Comparison of ENCODE assay signal across 8 mouse cellular contexts in genomic region chr8:84698929-84699401, GRCm38 (mm10). TPM values are rescaled to one million over a fixed set of nuclear protein-coding genes. Genes with fewer than 3 reads are reported as not detected.
DNase-seq lines count a peak whose midpoint lies in the region; ATAC-seq lines count a peak whose summit lies in the region.

No protein-coding gene starts in this region.

- H3K27me3 ChIP-seq in forebrain, embryonic 14.5 days (replicated peaks; ENCODE audit: control insufficient read depth, insufficient read depth, low read length), result peaks cover 23% of the 10 kb centered on the region
- peaks cover 48% of the 10 kb centered on the region for H3K27me3 ChIP-seq in forebrain, embryonic 10.5 days (ENCODE audit: poor library complexity, severe bottlenecking)
- peaks cover 19% of the 10 kb centered on the region for H3K27me3 ChIP-seq in heart, embryonic 14.5 days (ENCODE audit: control insufficient read depth, insufficient read depth, low read length)
- H3K27me3 ChIP-seq in liver, embryonic 12.5 days (replicated peaks), result peaks cover 7% of the 10 kb centered on the region; the same call in 1 of the 2 replicates

- H3K4me1 ChIP-seq in forebrain, embryonic 14.5 days (ENCODE audit: control insufficient read depth, insufficient read depth, low read length), result peaks cover 8% of the 10 kb centered on the region
- H3K4me1 ChIP-seq in forebrain, embryonic 10.5 days, result peaks cover 22% of the 10 kb centered on the region
- H3K4me1 ChIP-seq in heart, embryonic 14.5 days (ENCODE audit: control insufficient read depth in 2 of 2, insufficient read depth in 2 of 2, low read length in 2 of 2), result peaks cover 6 to 19% of the 10 kb centered on the region in 2 experiments; a peak in 3 of 4 replicates
- peaks cover 48% of the 10 kb centered on the region for H3K4me1 ChIP-seq in liver, embryonic 12.5 days

- no peak overlapping the region for H3K4me3 ChIP-seq in forebrain, embryonic 14.5 days (ENCODE audit: low read depth, low read length)
- no peak overlapping the region for H3K4me3 ChIP-seq in forebrain, embryonic 10.5 days
- no peak overlapping the region for H3K4me3 ChIP-seq in heart, embryonic 14.5 days (ENCODE audit: control insufficient read depth in 1 of 2, insufficient read depth in 1 of 2, low read depth in 1 of 2, low read length in 2 of 2)
- H3K4me3 ChIP-seq in liver, embryonic 12.5 days, result no peak overlapping the region

- no peak for ATAC-seq in forebrain, embryonic 14.5 days
- no peak for ATAC-seq in heart, embryonic 14.5 days (ENCODE audit: insufficient number of reproducible peaks, insufficient read depth, low FRiP score, low read depth)
- ATAC-seq in liver, embryonic 12.5 days, result no peak
- ATAC-seq in frontal cortex, adult (ENCODE audit: low TSS enrichment), result no peak

- WGBS in forebrain, embryonic 14.5 days, result 89% methylated on average over 9 of the region's 9 CpGs
- WGBS in forebrain, embryonic 10.5 days, result 95% methylated on average over 9 of the region's 9 CpGs
- 74% methylated on average over 9 of the region's 9 CpGs for WGBS in heart, embryonic 14.5 days
- WGBS in liver, embryonic 12.5 days (ENCODE audit: insufficient replicate concordance), result 94% methylated on average over 9 of the region's 9 CpGs

- H3K9me3 ChIP-seq in forebrain, embryonic 14.5 days (replicated peaks; ENCODE audit: control insufficient read depth, low read length), result no peaks in the 10 kb centered on the region
- no peaks in the 10 kb centered on the region for H3K9me3 ChIP-seq in forebrain, embryonic 10.5 days
- H3K9me3 ChIP-seq in heart, embryonic 14.5 days (ENCODE audit: control insufficient read depth, low read length), result no peaks in the 10 kb centered on the region
- H3K9me3 ChIP-seq in liver, embryonic 12.5 days (replicated peaks), result no peaks in the 10 kb centered on the region

- DNase-seq in forebrain, embryonic 14.5 days (ENCODE audit: low spot score), result no peak
- no peak for DNase-seq in forebrain, embryonic 10.5 days (ENCODE audit: extremely low spot score, low spot score)
- peak; percentile 68 for DNase-seq in urinary bladder, postnatal 14 days (ENCODE audit: low spot score)
- no peak for DNase-seq in urinary bladder, postnatal 10 days (ENCODE audit: low spot score)
- DNase-seq in layer of hippocampus, adult 8-10 months (ENCODE audit: low spot score in 2 of 2), result no peak

- H3K4me2 ChIP-seq in forebrain, embryonic 14.5 days (ENCODE audit: low read length), result no peak overlapping the region
- peak overlapping the region; percentile 32 for H3K4me2 ChIP-seq in heart, embryonic 14.5 days (ENCODE audit: low read length)
- H3K4me2 ChIP-seq in liver, embryonic 12.5 days, result peak overlapping the region; percentile 96; the same call in 1 of the 2 replicates

- H3K36me3 ChIP-seq in forebrain, embryonic 14.5 days (ENCODE audit: control insufficient read depth, insufficient read depth, low read length), result peaks cover 47% of the 10 kb centered on the region
- H3K36me3 ChIP-seq in forebrain, embryonic 10.5 days (replicated peaks), result peaks cover 63% of the 10 kb centered on the region
- peaks cover 53% of the 10 kb centered on the region for H3K36me3 ChIP-seq in heart, embryonic 14.5 days (ENCODE audit: control insufficient read depth, insufficient read depth, low read length)
- H3K36me3 ChIP-seq in liver, embryonic 12.5 days, result peaks cover 78% of the 10 kb centered on the region

- no peak overlapping the region for H3K9ac ChIP-seq in forebrain, embryonic 14.5 days (ENCODE audit: low read length)
- H3K9ac ChIP-seq in heart, embryonic 14.5 days (ENCODE audit: low read length), result peak overlapping the region; percentile 25; the same call in 1 of the 2 replicates
- no peak overlapping the region for H3K9ac ChIP-seq in liver, embryonic 12.5 days

- H3K27ac ChIP-seq in forebrain, embryonic 14.5 days (ENCODE audit: low read depth, low read length), result peak overlapping the region; percentile 70
- H3K27ac ChIP-seq in forebrain, embryonic 10.5 days, result no peak overlapping the region
- H3K27ac ChIP-seq in heart, embryonic 14.5 days (replicated peaks in 1 of 2; ENCODE audit: control insufficient read depth in 1 of 2, insufficient read depth in 1 of 2, low read depth in 2 of 2, low read length in 2 of 2), result peak overlapping the region; percentile 31 to 85
- peak overlapping the region; percentile 97 for H3K27ac ChIP-seq in liver, embryonic 12.5 days

RNA-seq across cellular contexts. Expression of gene Lyl1, which starts 2.3 kb away (rescaled TPM):
- polyA plus RNA-seq in forebrain, embryonic 14.5 days (2014; fragmentation: Nextera tagmentation; extraction: Ambion mirVana), result 2.9 and 3.8 TPM in 2 replicates
- 4.9 and 5.8 TPM in 2 replicates for polyA plus RNA-seq in forebrain, embryonic 10.5 days (2016; fragmentation: Nextera tagmentation; extraction: Ambion mirVana)
- 12.1 and 13.7 TPM in 2 replicates for polyA plus RNA-seq in heart, embryonic 14.5 days (2014; fragmentation: Nextera tagmentation; extraction: Ambion mirVana)
- polyA plus RNA-seq in liver, embryonic 12.5 days (2016; fragmentation: Nextera tagmentation; extraction: Ambion mirVana), result 82.3 and 83.1 TPM in 2 replicates
- total RNA-seq in layer of hippocampus, adult 8-10 months (2022), result 1 to 10 TPM; 2.6 to 7.2 (median 4.8) TPM

RNA-seq across cellular contexts. Expression of gene Nacc1, which starts 11.3 kb away (rescaled TPM):
- 17.0 and 17.6 TPM in 2 replicates for polyA plus RNA-seq in forebrain, embryonic 14.5 days (2014; fragmentation: Nextera tagmentation; extraction: Ambion mirVana)
- 31.3 and 31.5 TPM in 2 replicates for polyA plus RNA-seq in forebrain, embryonic 10.5 days (2016; fragmentation: Nextera tagmentation; extraction: Ambion mirVana)
- polyA plus RNA-seq in heart, embryonic 14.5 days (2014; fragmentation: Nextera tagmentation; extraction: Ambion mirVana), result 15.1 and 17.4 TPM in 2 replicates
- polyA plus RNA-seq in liver, embryonic 12.5 days (2016; fragmentation: Nextera tagmentation; extraction: Ambion mirVana), result 12.5 and 12.9 TPM in 2 replicates
- total RNA-seq in layer of hippocampus, adult 8-10 months (2022), result 10 to 100 TPM; 86.2 to 91.2 (median 87.6) TPM

RNA-seq across cellular contexts. Expression of gene Trmt1, which starts 12.9 kb away (rescaled TPM):
- polyA plus RNA-seq in forebrain, embryonic 14.5 days (2014; fragmentation: Nextera tagmentation; extraction: Ambion mirVana), result 47.8 and 52.3 TPM in 2 replicates
- polyA plus RNA-seq in forebrain, embryonic 10.5 days (2016; fragmentation: Nextera tagmentation; extraction: Ambion mirVana), result 68.8 and 69.3 TPM in 2 replicates
- 46.1 and 50.0 TPM in 2 replicates for polyA plus RNA-seq in heart, embryonic 14.5 days (2014; fragmentation: Nextera tagmentation; extraction: Ambion mirVana)
- polyA plus RNA-seq in liver, embryonic 12.5 days (2016; fragmentation: Nextera tagmentation; extraction: Ambion mirVana), result 57.3 and 62.0 TPM in 2 replicates
- 100 to 1,000 TPM in 2 of 4 experiments, 10 to 100 TPM in 2; 91.6 to 133 (median 103) TPM for total RNA-seq in layer of hippocampus, adult 8-10 months (2022)

RNA-seq across cellular contexts. Expression of gene G430095P16Rik, which starts 23.8 kb away (rescaled TPM):
- polyA plus RNA-seq in forebrain, embryonic 14.5 days (2014; fragmentation: Nextera tagmentation; extraction: Ambion mirVana), result 1.5 and 1.7 TPM in 2 replicates
- polyA plus RNA-seq in forebrain, embryonic 10.5 days (2016; fragmentation: Nextera tagmentation; extraction: Ambion mirVana), result 1.3 and 2.1 TPM in 2 replicates
- polyA plus RNA-seq in heart, embryonic 14.5 days (2014; fragmentation: Nextera tagmentation; extraction: Ambion mirVana), result 5.2 and 5.9 TPM in 2 replicates
- 11.0 and 12.0 TPM in 2 replicates for polyA plus RNA-seq in liver, embryonic 12.5 days (2016; fragmentation: Nextera tagmentation; extraction: Ambion mirVana)
- not detected for total RNA-seq in layer of hippocampus, adult 8-10 months (2022)

RNA-seq across cellular contexts. Expression of gene Ier2, which starts 36.3 kb away (rescaled TPM):
- 26.5 and 29.3 TPM in 2 replicates for polyA plus RNA-seq in forebrain, embryonic 14.5 days (2014; fragmentation: Nextera tagmentation; extraction: Ambion mirVana)
- polyA plus RNA-seq in forebrain, embryonic 10.5 days (2016; fragmentation: Nextera tagmentation; extraction: Ambion mirVana), result 91.4 and 96.9 TPM in 2 replicates
- 36.4 and 43.8 TPM in 2 replicates for polyA plus RNA-seq in heart, embryonic 14.5 days (2014; fragmentation: Nextera tagmentation; extraction: Ambion mirVana)
- polyA plus RNA-seq in liver, embryonic 12.5 days (2016; fragmentation: Nextera tagmentation; extraction: Ambion mirVana), result 36.4 and 37.4 TPM in 2 replicates
- total RNA-seq in layer of hippocampus, adult 8-10 months (2022), result 10 to 100 TPM in 1 of 4 experiments, 1 to 10 TPM in 3; 7.0 to 10.2 (median 9.3) TPM
